Mouse (Mus musculus): ENCODE results near the gene Cdk5rap3. TPM values are rescaled to one million over a fixed set of nuclear protein-coding genes. Genes with fewer than 3 reads are reported as not detected.

The Cdk5rap3 gene
- polyA plus RNA-seq, 1 experiment from 2014 or later: 68.7 TPM

DNA sequence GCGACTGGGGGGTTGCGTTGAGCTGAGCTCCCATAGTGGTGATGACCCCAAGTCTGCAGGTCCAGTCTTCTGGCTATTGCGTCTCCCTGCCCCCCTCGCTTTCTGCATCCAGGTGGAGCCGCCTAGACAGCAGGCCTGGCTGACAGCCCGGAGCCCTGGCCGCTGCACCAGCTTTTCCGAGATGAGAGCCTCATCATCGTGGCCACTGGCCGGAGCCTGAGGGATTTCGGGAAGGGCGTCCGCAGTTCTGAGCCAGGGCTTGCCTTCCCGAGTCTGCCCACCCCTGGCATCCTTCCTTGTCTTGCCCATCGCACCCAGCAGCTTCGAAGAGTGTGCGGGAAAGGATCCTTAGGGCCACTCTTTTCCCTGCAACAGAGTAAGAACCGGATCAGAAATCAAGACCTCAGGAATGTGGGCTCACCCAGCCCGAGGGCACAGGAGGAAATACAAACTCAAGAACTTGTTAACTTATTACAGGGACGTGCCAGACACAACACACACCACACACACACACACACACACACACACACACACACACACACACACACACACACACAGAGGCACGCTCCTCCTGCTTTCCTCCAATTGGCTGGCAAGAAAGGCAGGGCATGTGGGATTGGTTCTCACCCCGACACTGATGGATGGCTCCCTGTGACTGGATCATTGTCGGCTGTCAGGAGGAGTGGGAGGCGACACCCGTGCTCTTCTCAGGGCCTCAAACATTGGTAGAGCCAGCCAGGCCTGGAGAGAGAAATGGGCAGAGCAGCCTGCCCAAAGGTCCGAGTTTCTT lies 52.9 kb downstream of the Cdk5rap3 start:
- H3K27me3 ChIP-seq (ENCODE audit: control insufficient read depth, insufficient read depth, low read length): no peaks in the 10 kb centered on the region
- H3K9me3 ChIP-seq (ENCODE audit: control insufficient read depth, low read depth, low read length): no peaks in the 10 kb centered on the region
- ATAC-seq (ENCODE audit: insufficient number of reproducible peaks, insufficient read depth, low FRiP score, low read depth): no peak
- H3K36me3 ChIP-seq (ENCODE audit: control insufficient read depth, insufficient read depth, low read length): no peaks in the 10 kb centered on the region
- H3K27ac ChIP-seq (ENCODE audit: low read length): no peak overlapping the region
- H3K4me1 ChIP-seq (ENCODE audit: control insufficient read depth, insufficient read depth, low read length): peaks cover 4% of the 10 kb centered on the region; the same call in 1 of the 2 replicates
- no peak overlapping the region for H3K4me2 ChIP-seq (replicated peaks; ENCODE audit: low read depth, low read length)
- no peak overlapping the region for H3K9ac ChIP-seq (replicated peaks; ENCODE audit: low read depth, low read length)
- 23% methylated on average over 26 of the region's 26 CpGs for WGBS
- H3K4me3 ChIP-seq (ENCODE audit: low read depth, low read length): no peak overlapping the region

- 80% methylated on average over 12 of the region's 12 CpGs for WGBS
- H3K4me2 ChIP-seq (replicated peaks; ENCODE audit: low read depth, low read length): peak overlapping the region; percentile 79; the same call in 1 of the 2 replicates
- H3K27me3 ChIP-seq (ENCODE audit: control insufficient read depth, insufficient read depth, low read length): no peaks in the 10 kb centered on the region
- H3K9me3 ChIP-seq (ENCODE audit: control insufficient read depth, low read depth, low read length): no peaks in the 10 kb centered on the region
- no peak for ATAC-seq (ENCODE audit: insufficient number of reproducible peaks, insufficient read depth, low FRiP score, low read depth)
- H3K4me1 ChIP-seq (ENCODE audit: control insufficient read depth, insufficient read depth, low read length): peaks cover 4% of the 10 kb centered on the region; the same call in 1 of the 2 replicates
- H3K4me3 ChIP-seq (ENCODE audit: low read depth, low read length): no peak overlapping the region
- no peaks in the 10 kb centered on the region for H3K36me3 ChIP-seq (ENCODE audit: control insufficient read depth, insufficient read depth, low read length)
- H3K9ac ChIP-seq (replicated peaks; ENCODE audit: low read depth, low read length): no peak overlapping the region
- no peak overlapping the region for H3K27ac ChIP-seq (ENCODE audit: low read length)
Observed at GRCm38 (mm10) chr11:96862534-96862933, 53.8 kb downstream of the Cdk5rap3 start.

DNA sequence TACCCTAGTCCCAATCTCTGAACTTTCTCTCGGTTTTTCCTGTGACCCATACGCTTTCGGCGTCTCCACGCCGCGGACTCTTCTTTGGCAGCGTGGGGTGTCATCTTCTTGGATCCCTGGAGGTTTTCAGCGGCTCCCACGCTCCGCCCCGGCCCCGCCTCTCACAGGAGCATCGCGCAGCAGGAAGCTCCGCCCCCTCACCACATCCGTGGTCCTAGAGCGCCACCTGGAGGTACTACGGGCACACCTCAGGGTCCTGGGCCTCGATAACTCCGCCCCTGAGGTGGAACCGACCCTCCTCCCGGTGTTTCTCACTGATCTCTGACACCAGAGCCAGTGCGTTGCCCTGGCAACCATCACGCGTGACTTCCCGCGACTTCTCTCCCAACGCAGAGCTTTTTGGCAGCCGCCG lies 54.4 kb downstream of the Cdk5rap3 start:
- Histone ChIP-seq H3K4me3 (ENCODE audit: low read depth, low read length) (peak overlapping the region; percentile 42), H3K36me3 (ENCODE audit: control insufficient read depth, insufficient read depth, low read length) (no peaks in the 10 kb centered on the region), H3K4me1 (ENCODE audit: control insufficient read depth, insufficient read depth, low read length) (peaks cover 4% of the 10 kb centered on the region; the same call in 1 of the 2 replicates), H3K27me3 (ENCODE audit: control insufficient read depth, insufficient read depth, low read length) (no peaks in the 10 kb centered on the region), H3K9ac (replicated peaks; ENCODE audit: low read depth, low read length) (no peak overlapping the region), H3K4me2 (replicated peaks; ENCODE audit: low read depth, low read length) (peak overlapping the region; percentile 79), H3K9me3 (ENCODE audit: control insufficient read depth, low read depth, low read length) (no peaks in the 10 kb centered on the region), H3K27ac (ENCODE audit: low read length) (peak overlapping the region; percentile 15; the same call in 1 of the 2 replicates)
- under 1% methylated on average over 31 of the region's 31 CpGs for WGBS
- peak; percentile 70; the same call in 1 of the 2 replicates for ATAC-seq (ENCODE audit: insufficient number of reproducible peaks, insufficient read depth, low FRiP score, low read depth)

- Histone ChIP-seq H3K4me2 (replicated peaks; ENCODE audit: low read depth, low read length) (peak overlapping the region; percentile 79), H3K27me3 (ENCODE audit: control insufficient read depth, insufficient read depth, low read length) (no peaks in the 10 kb centered on the region), H3K9ac (replicated peaks; ENCODE audit: low read depth, low read length) (no peak overlapping the region), H3K4me3 (ENCODE audit: low read depth, low read length) (peak overlapping the region; percentile 42), H3K36me3 (ENCODE audit: control insufficient read depth, insufficient read depth, low read length) (no peaks in the 10 kb centered on the region), H3K9me3 (ENCODE audit: control insufficient read depth, low read depth, low read length) (no peaks in the 10 kb centered on the region), H3K4me1 (ENCODE audit: control insufficient read depth, insufficient read depth, low read length) (peaks cover 4% of the 10 kb centered on the region; the same call in 1 of the 2 replicates), H3K27ac (ENCODE audit: low read length) (peak overlapping the region; percentile 15; the same call in 1 of the 2 replicates)
- WGBS: 2% methylated on average over 20 of the region's 20 CpGs
- peak; percentile 2; the same call in 1 of the 2 replicates for ATAC-seq (ENCODE audit: insufficient number of reproducible peaks, insufficient read depth, low FRiP score, low read depth)
Observed at GRCm38 (mm10) chr11:96861446-96861845, 54.9 kb downstream of the Cdk5rap3 start.

- H3K27me3 ChIP-seq (ENCODE audit: control insufficient read depth, insufficient read depth, low read length): no peaks in the 10 kb centered on the region
- H3K36me3 ChIP-seq (ENCODE audit: control insufficient read depth, insufficient read depth, low read length): no peaks in the 10 kb centered on the region
- no peaks in the 10 kb centered on the region for H3K9me3 ChIP-seq (ENCODE audit: control insufficient read depth, low read depth, low read length)
- no peak overlapping the region for H3K4me3 ChIP-seq (ENCODE audit: low read depth, low read length)
- H3K9ac ChIP-seq (replicated peaks; ENCODE audit: low read depth, low read length): no peak overlapping the region
- ATAC-seq (ENCODE audit: insufficient number of reproducible peaks, insufficient read depth, low FRiP score, low read depth): no peak
- no peak overlapping the region for H3K27ac ChIP-seq (ENCODE audit: low read length)
- peaks cover 4% of the 10 kb centered on the region; the same call in 1 of the 2 replicates for H3K4me1 ChIP-seq (ENCODE audit: control insufficient read depth, insufficient read depth, low read length)
- WGBS: 14% methylated on average over 8 of the region's 8 CpGs
- no peak overlapping the region for H3K4me2 ChIP-seq (replicated peaks; ENCODE audit: low read depth, low read length)
Observed at GRCm38 (mm10) chr11:96860564-96860963, 55.7 kb downstream of the Cdk5rap3 start.

DNA sequence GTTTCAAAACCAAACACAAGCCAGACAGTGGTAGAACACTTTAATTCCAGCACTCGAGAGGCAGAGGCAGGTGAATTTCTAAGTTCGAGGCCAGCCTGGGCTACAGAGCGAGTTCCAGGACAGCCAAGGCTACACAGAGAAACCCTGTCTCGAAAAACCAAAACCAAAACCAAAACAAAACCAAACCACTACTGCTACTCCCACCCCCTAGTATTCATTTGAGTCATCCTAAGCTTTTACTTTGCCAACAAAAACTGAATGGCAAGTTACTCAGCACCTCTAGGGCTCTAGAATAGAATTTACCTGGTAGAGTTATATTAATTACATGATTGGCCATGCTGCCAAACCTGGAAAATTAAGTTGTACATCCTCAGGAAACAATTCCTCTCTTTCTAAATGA lies 56.7 kb downstream of the Cdk5rap3 start:
- H3K4me1 ChIP-seq (ENCODE audit: control insufficient read depth, insufficient read depth, low read length): peaks cover 4% of the 10 kb centered on the region; the same call in 1 of the 2 replicates
- no peak overlapping the region for H3K27ac ChIP-seq (ENCODE audit: low read length)
- WGBS: 81% methylated on average over 4 of the region's 4 CpGs
- H3K27me3 ChIP-seq (ENCODE audit: control insufficient read depth, insufficient read depth, low read length): no peaks in the 10 kb centered on the region
- no peaks in the 10 kb centered on the region; the same call in 1 of the 2 replicates for H3K36me3 ChIP-seq (ENCODE audit: control insufficient read depth, insufficient read depth, low read length)
- H3K4me2 ChIP-seq (replicated peaks; ENCODE audit: low read depth, low read length): no peak overlapping the region
- H3K9ac ChIP-seq (replicated peaks; ENCODE audit: low read depth, low read length): no peak overlapping the region
- H3K4me3 ChIP-seq (ENCODE audit: low read depth, low read length): no peak overlapping the region
- H3K9me3 ChIP-seq (ENCODE audit: control insufficient read depth, low read depth, low read length): no peaks in the 10 kb centered on the region
- ATAC-seq (ENCODE audit: insufficient number of reproducible peaks, insufficient read depth, low FRiP score, low read depth): no peak

DNA sequence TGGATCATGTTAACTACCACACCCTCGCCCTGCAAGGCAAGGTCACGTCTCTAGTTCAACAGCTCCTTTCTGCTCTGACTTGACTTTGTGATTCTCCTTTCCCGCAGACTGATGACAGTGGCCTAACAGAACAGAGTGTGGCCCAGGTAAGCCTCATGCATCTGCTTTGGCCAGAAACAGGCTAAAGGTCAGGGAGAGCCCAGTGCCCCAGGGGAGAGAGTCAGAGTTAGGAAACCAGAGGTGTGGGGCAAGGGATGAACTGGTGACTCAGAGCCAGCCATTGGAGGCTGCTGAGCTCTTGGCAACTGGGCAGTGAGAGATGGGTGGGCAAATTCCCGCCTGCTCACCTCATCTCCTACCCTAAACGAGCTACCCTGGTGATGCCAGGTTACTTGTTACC lies 58.9 kb downstream of the Cdk5rap3 start:
- Histone ChIP-seq H3K27me3 (ENCODE audit: control insufficient read depth, insufficient read depth, low read length) (no peaks in the 10 kb centered on the region), H3K4me2 (replicated peaks; ENCODE audit: low read depth, low read length) (no peak overlapping the region), H3K9me3 (ENCODE audit: control insufficient read depth, low read depth, low read length) (no peaks in the 10 kb centered on the region), H3K4me3 (ENCODE audit: low read depth, low read length) (no peak overlapping the region), H3K4me1 (ENCODE audit: control insufficient read depth, insufficient read depth, low read length) (no peaks in the 10 kb centered on the region), H3K27ac (ENCODE audit: low read length) (no peak overlapping the region), H3K36me3 (ENCODE audit: control insufficient read depth, insufficient read depth, low read length) (no peaks in the 10 kb centered on the region; the same call in 1 of the 2 replicates), H3K9ac (replicated peaks; ENCODE audit: low read depth, low read length) (no peak overlapping the region)
- 79% methylated on average over 5 of the region's 5 CpGs for WGBS
- ATAC-seq (ENCODE audit: insufficient number of reproducible peaks, insufficient read depth, low FRiP score, low read depth): no peak

All from stomach, embryonic 14.5 days (tissue).